Mouse (Mus musculus) heart, embryonic 16.5 days (tissue): Measurements from ENCODE around the gene Klhl42. TPM values are rescaled to one million over a fixed set of nuclear protein-coding genes. Genes with fewer than 3 reads are reported as not detected.

Experiments
- ATAC-seq: fragments of 200-750 bp; cut with Nextera tagmentation; replicated peaks from 2 replicates; pipeline ENCODE4 v1.8.0; 2017; ENCODE audit warnings: moderate number of reproducible peaks; ENCODE audit not compliant: insufficient read depth, low FRiP score; ENCODE audit errors: extremely low read depth
- H3K27ac ChIP-seq: fragments of 300-500 bp; sonication (generic); 2 replicates; pipeline ENCODE4 v1.5.1; 2014; ENCODE audit warnings: mild to moderate bottlenecking, low read length, control low read depth, moderate library complexity
- H3K27me3 ChIP-seq: fragments of 300-500 bp; sonication (generic); 2 replicates; pipeline ENCODE4 v1.6.1; 2014; ENCODE audit warnings: low read length, mixed read lengths; ENCODE audit not compliant: control insufficient read depth, insufficient read depth
- H3K36me3 ChIP-seq: fragments of 300-500 bp; sonication (generic); 2 replicates; pipeline ENCODE4 v1.6.1; 2014; ENCODE audit not compliant: control insufficient read depth, insufficient read depth
- H3K4me1 ChIP-seq: fragments of 300-500 bp; sonication (generic); 2 replicates; pipeline ENCODE4 v1.6.1; 2014; ENCODE audit warnings: low read length, mixed read lengths; ENCODE audit not compliant: control insufficient read depth, insufficient read depth
- H3K4me2 ChIP-seq: fragments of 300-500 bp; sonication (generic); 2 replicates; pipeline ENCODE4 v1.6.1; 2014; ENCODE audit warnings: low read depth, mild to moderate bottlenecking, control low read depth, low read length
- H3K4me3 ChIP-seq: fragments of 300-500 bp; sonication (generic); 2 replicates; pipeline ENCODE4 v1.5.1; 2014; ENCODE audit warnings: mild to moderate bottlenecking, control low read depth, low read length
- H3K9ac ChIP-seq: fragments of 300-500 bp; sonication (generic); 2 replicates; pipeline ENCODE4 v1.6.1; 2014; ENCODE audit warnings: low read length, control low read depth
- H3K9me3 ChIP-seq: fragments of 300-500 bp; sonication (generic); replicated peaks from 2 replicates; pipeline ENCODE4 v1.6.1; 2016; ENCODE audit warnings: low read length; ENCODE audit not compliant: control insufficient read depth
- WGBS: fragments of 180-500 bp; shearing (Covaris S2); extraction: QIAGEN DNeasy Blood & Tissue Kit; methylation state at CpG from one replicate; pipeline ENCODE4 v1.1.7; 2014; 5-methylcytosine and 5-hydroxymethylcytosine counted together
- polyA plus RNA-seq: library from polyadenylated mRNA; unstranded; fragments of >200 nt; fragmentation: Nextera tagmentation; extraction: Ambion mirVana; gene quantifications from 2 replicates; pipeline ENCODE4 v1.2.1, GENCODE M21; 2015

Klhl42 gene
- 3.8 and 4.3 TPM in 2 replicates for polyA plus RNA-seq

- peaks cover 22% of the 10 kb centered on the region for H3K4me1 ChIP-seq
- H3K9ac ChIP-seq, result peak within 1 kb of the TSS; percentile 93
- under 1% methylated on average over 98 of the region's 99 CpGs for WGBS
- H3K36me3 ChIP-seq, result peaks cover 3% of the 10 kb centered on the region; the same call in 1 of the 2 replicates
- no peaks in the 10 kb centered on the region for H3K27me3 ChIP-seq
- ATAC-seq, result peak; percentile 91
- H3K27ac ChIP-seq, result peak within 1 kb of the TSS; percentile 90
- H3K9me3 ChIP-seq, result no peaks in the 10 kb centered on the region
- peak within 1 kb of the TSS; percentile 94 for H3K4me3 ChIP-seq
- H3K4me2 ChIP-seq, result peak within 1 kb of the TSS; percentile 97
Measured at GRCm38 (mm10) chr6:147091136-147092120, at the start of gene Klhl42. Klhl42 (plus strand) TSS chr6:147091379.

- H3K4me2 ChIP-seq, result peak within 1 kb of the TSS; percentile 86
- peak; percentile 98 for ATAC-seq
- WGBS, result 3% methylated on average over 66 of the region's 66 CpGs
- H3K9me3 ChIP-seq, result peaks cover 2% of the 10 kb centered on the region; the same call in 1 of the 2 replicates
- no peaks in the 10 kb centered on the region for H3K27me3 ChIP-seq
- H3K36me3 ChIP-seq, result peaks cover 13% of the 10 kb centered on the region; the same call in 1 of the 2 replicates
- peaks cover 15% of the 10 kb centered on the region for H3K4me1 ChIP-seq
- peak within 1 kb of the TSS; percentile 97 for H3K9ac ChIP-seq
- H3K4me3 ChIP-seq, result peak within 1 kb of the TSS; percentile 90
- H3K27ac ChIP-seq, result peak within 1 kb of the TSS; percentile 92
Measured at GRCm38 (mm10) chr6:147042291-147043290, 48.6 kb upstream of the Klhl42 start, which contains the start of gene Mrps35. Mrps35 (plus strand) TSS chr6:147042764.

- H3K4me3 ChIP-seq, result peak overlapping the region; percentile 90
- H3K36me3 ChIP-seq, result peaks cover 22% of the 10 kb centered on the region
- H3K9ac ChIP-seq, result peak overlapping the region; percentile 97
- H3K9me3 ChIP-seq, result peaks cover 2% of the 10 kb centered on the region; the same call in 1 of the 2 replicates
- ATAC-seq, result no peak
- no peak overlapping the region; the same call in 1 of the 2 replicates for H3K27ac ChIP-seq
- peak overlapping the region; percentile 86 for H3K4me2 ChIP-seq
- H3K4me1 ChIP-seq, result peaks cover 15% of the 10 kb centered on the region
- 40% methylated on average over 7 of the region's 7 CpGs for WGBS
- H3K27me3 ChIP-seq, result no peaks in the 10 kb centered on the region
Measured at GRCm38 (mm10) chr6:147043633-147044032, 47.5 kb upstream of the Klhl42 start.

- Histone ChIP-seq H3K27ac (no peak overlapping the region), H3K4me1 (peaks cover 2% of the 10 kb centered on the region), H3K9ac (no peak overlapping the region), H3K9me3 (no peaks in the 10 kb centered on the region), H3K4me3 (no peak overlapping the region), H3K27me3 (no peaks in the 10 kb centered on the region), H3K36me3 (peaks cover 48% of the 10 kb centered on the region), H3K4me2 (no peak overlapping the region)
- WGBS, result 94% methylated on average over 13 of the region's 13 CpGs
- no peak for ATAC-seq
Measured at GRCm38 (mm10) chr6:147049239-147049805, 41.9 kb upstream of the Klhl42 start.

GRCm38 (mm10) chr6:147051666-147052065 lies 39.5 kb upstream of the Klhl42 start:
- no peak overlapping the region for H3K4me3 ChIP-seq
- no peak overlapping the region for H3K9ac ChIP-seq
- no peak overlapping the region for H3K4me2 ChIP-seq
- H3K27me3 ChIP-seq, result no peaks in the 10 kb centered on the region
- no peak for ATAC-seq
- 95% methylated on average over 8 of the region's 8 CpGs for WGBS
- no peak overlapping the region for H3K27ac ChIP-seq
- no peaks in the 10 kb centered on the region for H3K9me3 ChIP-seq
- H3K36me3 ChIP-seq, result peaks cover 62% of the 10 kb centered on the region
- H3K4me1 ChIP-seq, result peaks cover 9% of the 10 kb centered on the region

- Histone ChIP-seq H3K27me3 (no peaks in the 10 kb centered on the region), H3K36me3 (peaks cover 59% of the 10 kb centered on the region), H3K9ac (no peak overlapping the region), H3K4me1 (peaks cover 9% of the 10 kb centered on the region), H3K27ac (no peak overlapping the region), H3K4me2 (no peak overlapping the region), H3K9me3 (no peaks in the 10 kb centered on the region), H3K4me3 (no peak overlapping the region)
- WGBS, result 91% methylated on average over 9 of the region's 9 CpGs
- ATAC-seq, result no peak
Measured at GRCm38 (mm10) chr6:147052440-147052839, 38.7 kb upstream of the Klhl42 start.

- H3K9me3 ChIP-seq, result no peaks in the 10 kb centered on the region
- no peak for ATAC-seq
- H3K36me3 ChIP-seq, result peaks cover 50% of the 10 kb centered on the region
- no peak overlapping the region for H3K4me3 ChIP-seq
- no peak overlapping the region for H3K4me2 ChIP-seq
- H3K27me3 ChIP-seq, result no peaks in the 10 kb centered on the region
- H3K4me1 ChIP-seq, result peaks cover 12% of the 10 kb centered on the region
- no peak overlapping the region for H3K9ac ChIP-seq
- no peak overlapping the region for H3K27ac ChIP-seq
- 89% methylated on average over 19 of the region's 19 CpGs for WGBS
Measured at GRCm38 (mm10) chr6:147053785-147054646, 37.2 kb upstream of the Klhl42 start.
